Mouse (Mus musculus): ENCODE measurements around the gene Cd68. TPM values are rescaled to one million over a fixed set of nuclear protein-coding genes. Genes with fewer than 3 reads are reported as not detected.
A peak's percentile ranks its signal among the peaks of the same experiment; 100 is the strongest.

Cd68 gene
- 3.7 and 7.9 TPM in 2 replicates for polyA plus RNA-seq (2014; fragmentation: Nextera tagmentation; extraction: Ambion mirVana)

DNA sequence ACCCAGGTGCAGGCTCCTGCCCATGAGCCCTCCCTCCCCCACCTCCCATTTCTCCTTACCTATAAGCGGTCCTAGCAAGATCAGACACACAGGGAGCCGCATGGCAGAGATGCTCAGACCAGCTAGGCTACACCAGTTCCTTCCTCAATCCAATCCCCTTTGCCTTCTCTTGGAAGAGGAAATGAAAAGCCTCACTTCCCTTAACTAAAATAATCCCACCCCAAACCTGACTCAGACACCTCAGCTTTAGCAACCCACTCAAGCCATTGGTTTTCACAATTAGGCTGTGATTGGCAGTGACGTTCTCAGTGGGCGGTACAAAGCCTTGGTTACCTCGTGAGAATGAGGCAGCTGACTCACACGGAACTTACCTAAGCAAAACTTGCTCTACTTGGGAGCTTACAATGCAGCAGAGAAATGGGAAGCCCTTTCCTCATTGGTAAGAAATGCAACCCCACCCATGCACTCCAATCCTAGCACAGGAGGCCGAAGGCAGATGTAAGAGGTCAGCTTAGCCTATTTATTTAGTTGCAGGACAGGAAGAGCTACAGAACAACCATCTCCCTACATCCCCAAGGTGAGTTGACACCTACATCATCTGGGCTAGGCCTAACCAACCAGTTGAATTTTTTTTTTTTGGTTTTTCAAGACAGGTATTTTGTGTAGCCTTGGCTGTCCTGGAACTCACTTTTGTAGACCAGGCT lies at the start of gene Cd68:
Gene Cd68, minus strand, starts transcription at position 193 of the 704 bp plus-strand sequence.
- DNase-seq (no peak), ATAC-seq (ENCODE audit: low FRiP score, low TSS enrichment) (no peak)
- Histone ChIP-seq H3K4me1 (ENCODE audit: control insufficient read depth, insufficient read depth, low read length) (peaks cover 23% of the 10 kb centered on the region), H3K9me3 (ENCODE audit: control insufficient read depth, low read length) (no peaks in the 10 kb centered on the region), H3K9ac (replicated peaks; ENCODE audit: low read length) (no peak within 1 kb of the TSS), H3K27me3 (ENCODE audit: control insufficient read depth, insufficient read depth, low read length) (no peaks in the 10 kb centered on the region), H3K4me3 (replicated peaks; ENCODE audit: low read depth, low read length) (no peak within 1 kb of the TSS), H3K27ac (replicated peaks; ENCODE audit: low read depth, low read length) (0 out of 2 replicates have a peak within 1 kb of the TSS, but pooled peaks have one; percentile 20), H3K4me2 (ENCODE audit: low read length) (no peak within 1 kb of the TSS), H3K36me3 (ENCODE audit: control insufficient read depth, insufficient read depth, low read length) (peaks cover 75% of the 10 kb centered on the region)
- 43% methylated on average over 7 of the region's 7 CpGs for WGBS

DNA sequence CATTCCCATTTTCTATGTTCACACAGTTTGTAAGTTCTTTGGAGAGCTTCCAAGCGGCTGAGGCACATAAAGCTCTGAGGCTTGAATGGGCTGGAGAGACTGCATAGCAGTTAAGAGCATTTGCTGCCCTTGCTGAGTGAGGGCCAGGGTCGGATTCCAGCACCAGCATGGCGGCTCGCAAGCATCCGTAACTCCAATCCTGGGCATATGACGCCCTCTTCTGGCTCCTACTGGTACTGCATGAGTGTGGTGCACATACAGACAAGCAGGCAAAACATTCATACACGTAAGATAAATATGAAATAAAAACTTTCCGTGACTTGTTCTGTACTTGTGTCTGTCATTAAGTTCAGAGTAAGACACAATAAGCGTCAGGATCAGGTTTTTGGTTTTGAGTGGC lies 49.5 kb upstream of the Cd68 start:
- H3K27ac ChIP-seq (replicated peaks; ENCODE audit: low read depth, low read length) = no peak overlapping the region
- H3K27me3 ChIP-seq (ENCODE audit: control insufficient read depth, insufficient read depth, low read length) = no peaks in the 10 kb centered on the region
- no peaks in the 10 kb centered on the region for H3K9me3 ChIP-seq (ENCODE audit: control insufficient read depth, low read length)
- H3K4me3 ChIP-seq (replicated peaks; ENCODE audit: low read depth, low read length) = no peak overlapping the region
- no peak for ATAC-seq (ENCODE audit: low FRiP score, low TSS enrichment)
- WGBS = 59% methylated on average over 9 of the region's 9 CpGs
- no peaks in the 10 kb centered on the region for H3K4me1 ChIP-seq (ENCODE audit: control insufficient read depth, insufficient read depth, low read length)
- no peak overlapping the region for H3K9ac ChIP-seq (replicated peaks; ENCODE audit: low read length)
- DNase-seq = no peak
- no peaks in the 10 kb centered on the region for H3K36me3 ChIP-seq (ENCODE audit: control insufficient read depth, insufficient read depth, low read length)
- H3K4me2 ChIP-seq (ENCODE audit: low read length) = no peak overlapping the region

GRCm38 (mm10) chr11:69714636-69715329 lies 48.8 kb upstream of the Cd68 start:
- no peaks in the 10 kb centered on the region for H3K27me3 ChIP-seq (ENCODE audit: control insufficient read depth, insufficient read depth, low read length)
- no peak for ATAC-seq (ENCODE audit: low FRiP score, low TSS enrichment)
- H3K27ac ChIP-seq (replicated peaks; ENCODE audit: low read depth, low read length) = no peak overlapping the region
- DNase-seq = no peak
- no peaks in the 10 kb centered on the region for H3K4me1 ChIP-seq (ENCODE audit: control insufficient read depth, insufficient read depth, low read length)
- no peaks in the 10 kb centered on the region for H3K9me3 ChIP-seq (ENCODE audit: control insufficient read depth, low read length)
- WGBS = 68% methylated on average over 18 of the region's 18 CpGs
- no peak overlapping the region for H3K9ac ChIP-seq (replicated peaks; ENCODE audit: low read length)
- H3K4me3 ChIP-seq (replicated peaks; ENCODE audit: low read depth, low read length) = no peak overlapping the region
- no peaks in the 10 kb centered on the region for H3K36me3 ChIP-seq (ENCODE audit: control insufficient read depth, insufficient read depth, low read length)
- H3K4me2 ChIP-seq (ENCODE audit: low read length) = no peak overlapping the region

DNA sequence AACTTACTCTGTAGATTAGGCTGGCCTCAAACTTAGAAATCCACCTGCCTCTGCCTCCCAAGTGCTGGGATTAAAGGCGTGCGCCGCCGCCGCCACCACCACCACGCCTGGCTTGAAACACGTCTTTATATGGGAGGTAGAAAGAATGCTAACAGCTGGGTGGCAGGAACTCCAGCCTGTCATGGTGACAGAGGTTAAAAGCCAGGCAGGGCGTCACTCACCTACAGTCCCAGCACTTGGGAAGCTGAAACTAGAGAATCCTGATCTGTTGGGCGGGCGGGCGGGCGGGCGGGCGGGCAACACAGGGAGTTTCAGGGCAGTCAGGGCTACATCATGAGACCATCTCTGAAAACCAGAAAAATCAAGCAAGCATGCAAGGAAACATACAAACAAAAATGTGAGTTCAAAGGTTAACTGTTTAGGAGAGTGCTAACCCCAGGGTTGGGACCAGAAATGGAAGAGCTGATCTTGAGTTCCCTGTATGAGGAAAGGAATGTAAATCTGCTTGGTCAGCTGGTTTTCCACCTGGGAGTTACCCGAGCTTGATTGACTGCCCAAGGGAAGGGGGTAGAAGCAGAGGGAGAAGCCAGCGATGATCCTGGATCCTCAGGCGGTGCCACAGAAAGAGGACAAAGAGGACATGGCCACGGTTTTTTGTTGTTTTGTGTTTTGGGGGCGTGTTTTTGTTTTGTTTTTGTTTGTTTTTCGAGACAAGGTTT lies 47.2 kb upstream of the Cd68 start:
- Histone ChIP-seq H3K27me3 (ENCODE audit: control insufficient read depth, insufficient read depth, low read length) (no peaks in the 10 kb centered on the region), H3K4me1 (ENCODE audit: control insufficient read depth, insufficient read depth, low read length) (no peaks in the 10 kb centered on the region), H3K27ac (replicated peaks; ENCODE audit: low read depth, low read length) (no peak overlapping the region), H3K9me3 (ENCODE audit: control insufficient read depth, low read length) (no peaks in the 10 kb centered on the region), H3K4me3 (replicated peaks; ENCODE audit: low read depth, low read length) (no peak overlapping the region), H3K36me3 (ENCODE audit: control insufficient read depth, insufficient read depth, low read length) (no peaks in the 10 kb centered on the region), H3K9ac (replicated peaks; ENCODE audit: low read length) (no peak overlapping the region), H3K4me2 (ENCODE audit: low read length) (no peak overlapping the region)
- ATAC-seq (ENCODE audit: low FRiP score, low TSS enrichment) (no peak), DNase-seq (no peak)
- WGBS = 86% methylated on average over 20 of the region's 20 CpGs

DNA sequence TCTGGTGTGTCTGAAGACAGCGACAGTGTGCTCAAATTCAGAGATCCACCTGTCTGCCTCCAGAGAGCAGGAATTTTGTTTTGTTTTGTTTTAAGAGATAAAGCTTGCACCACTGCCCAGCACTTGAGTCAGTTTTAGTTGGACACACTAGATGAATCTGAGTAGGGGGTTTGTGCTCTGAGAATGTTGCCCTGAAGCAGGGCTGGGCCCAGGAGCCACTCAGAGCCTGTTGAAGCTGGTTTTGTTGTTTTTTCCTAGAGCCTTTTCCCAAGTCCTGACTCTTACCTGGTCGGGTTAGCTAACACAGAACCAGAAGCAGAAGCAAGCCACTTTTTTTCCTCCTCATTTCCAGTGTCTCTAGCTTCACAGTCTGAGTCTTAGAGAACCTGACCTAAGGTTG lies 45.1 kb upstream of the Cd68 start:
- Histone ChIP-seq H3K9ac (replicated peaks; ENCODE audit: low read length) (no peak overlapping the region), H3K9me3 (ENCODE audit: control insufficient read depth, low read length) (no peaks in the 10 kb centered on the region), H3K4me1 (ENCODE audit: control insufficient read depth, insufficient read depth, low read length) (no peaks in the 10 kb centered on the region), H3K4me2 (ENCODE audit: low read length) (no peak overlapping the region), H3K4me3 (replicated peaks; ENCODE audit: low read depth, low read length) (no peak overlapping the region), H3K27me3 (ENCODE audit: control insufficient read depth, insufficient read depth, low read length) (no peaks in the 10 kb centered on the region), H3K36me3 (ENCODE audit: control insufficient read depth, insufficient read depth, low read length) (no peaks in the 10 kb centered on the region), H3K27ac (replicated peaks; ENCODE audit: low read depth, low read length) (no peak overlapping the region)
- WGBS = 76% methylated on average over 2 of the region's 2 CpGs
- no peak for ATAC-seq (ENCODE audit: low FRiP score, low TSS enrichment)
- no peak for DNase-seq

DNA sequence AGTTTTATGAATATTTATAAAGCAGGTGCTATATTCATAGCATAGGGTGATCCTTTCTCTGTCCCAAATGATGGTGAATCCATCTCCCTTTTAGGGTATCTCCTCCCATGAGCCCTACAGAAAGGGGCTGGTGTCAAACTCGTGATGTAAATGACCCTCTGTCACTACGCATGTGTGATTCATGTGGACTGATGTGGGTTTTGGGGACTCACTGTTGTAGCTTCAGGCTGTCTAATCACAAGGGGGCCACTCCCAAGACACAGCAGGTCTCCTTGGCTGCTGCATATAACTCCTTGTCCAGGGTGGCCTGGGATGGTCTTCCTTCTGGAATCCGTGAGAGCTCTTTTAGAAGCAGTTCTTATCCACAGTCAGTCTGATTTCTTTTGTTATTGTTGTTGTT lies 44.5 kb upstream of the Cd68 start:
- Histone ChIP-seq H3K9ac (replicated peaks; ENCODE audit: low read length) (no peak overlapping the region), H3K27me3 (ENCODE audit: control insufficient read depth, insufficient read depth, low read length) (no peaks in the 10 kb centered on the region), H3K4me2 (ENCODE audit: low read length) (no peak overlapping the region), H3K36me3 (ENCODE audit: control insufficient read depth, insufficient read depth, low read length) (no peaks in the 10 kb centered on the region), H3K27ac (replicated peaks; ENCODE audit: low read depth, low read length) (no peak overlapping the region), H3K9me3 (ENCODE audit: control insufficient read depth, low read length) (no peaks in the 10 kb centered on the region), H3K4me1 (ENCODE audit: control insufficient read depth, insufficient read depth, low read length) (no peaks in the 10 kb centered on the region), H3K4me3 (replicated peaks; ENCODE audit: low read depth, low read length) (no peak overlapping the region)
- ATAC-seq (ENCODE audit: low FRiP score, low TSS enrichment) = no peak
- DNase-seq = no peak
- 74% methylated on average over 3 of the region's 3 CpGs for WGBS

GRCm38 (mm10) chr11:69709554-69710446 lies 43.8 kb upstream of the Cd68 start:
- DNase-seq (no peak), ATAC-seq (ENCODE audit: low FRiP score, low TSS enrichment) (no peak)
- H3K4me3 ChIP-seq (replicated peaks; ENCODE audit: low read depth, low read length) = no peak overlapping the region
- no peak overlapping the region for H3K4me2 ChIP-seq (ENCODE audit: low read length)
- no peaks in the 10 kb centered on the region for H3K36me3 ChIP-seq (ENCODE audit: control insufficient read depth, insufficient read depth, low read length)
- H3K9ac ChIP-seq (replicated peaks; ENCODE audit: low read length) = no peak overlapping the region
- no peaks in the 10 kb centered on the region for H3K4me1 ChIP-seq (ENCODE audit: control insufficient read depth, insufficient read depth, low read length)
- 53% methylated on average over 11 of the region's 11 CpGs for WGBS
- no peaks in the 10 kb centered on the region for H3K9me3 ChIP-seq (ENCODE audit: control insufficient read depth, low read length)
- H3K27me3 ChIP-seq (ENCODE audit: control insufficient read depth, insufficient read depth, low read length) = no peaks in the 10 kb centered on the region
- no peak overlapping the region for H3K27ac ChIP-seq (replicated peaks; ENCODE audit: low read depth, low read length)

- Histone ChIP-seq H3K36me3 (ENCODE audit: control insufficient read depth, insufficient read depth, low read length) (no peaks in the 10 kb centered on the region), H3K4me1 (ENCODE audit: control insufficient read depth, insufficient read depth, low read length) (no peaks in the 10 kb centered on the region), H3K4me3 (replicated peaks; ENCODE audit: low read depth, low read length) (no peak overlapping the region), H3K4me2 (ENCODE audit: low read length) (no peak overlapping the region), H3K9me3 (ENCODE audit: control insufficient read depth, low read length) (no peaks in the 10 kb centered on the region), H3K27me3 (ENCODE audit: control insufficient read depth, insufficient read depth, low read length) (no peaks in the 10 kb centered on the region), H3K27ac (replicated peaks; ENCODE audit: low read depth, low read length) (no peak overlapping the region), H3K9ac (replicated peaks; ENCODE audit: low read length) (no peak overlapping the region)
- WGBS = 86% methylated on average over 3 of the region's 3 CpGs
- no peak for ATAC-seq (ENCODE audit: low FRiP score, low TSS enrichment)
- DNase-seq = no peak
These were observed 42.8 kb upstream of the Cd68 start for GRCm38 (mm10) chr11:69708614-69709265.
